ENCODE assay signal across 8 mouse cellular contexts in genomic region chr2:9620303-9621244, GRCm38 (mm10).
DNase-seq lines count a peak whose midpoint lies in the region; ATAC-seq and TF ChIP-seq lines count a peak whose summit lies in the region.

No protein-coding gene starts in this region.

- H3K36me3 ChIP-seq in liver, adult 2 months (ENCODE audit: control insufficient read depth, insufficient read depth, low read length), result no peaks in the 10 kb centered on the region
- H3K36me3 ChIP-seq in liver, embryonic 12.5 days, result no peaks in the 10 kb centered on the region
- H3K36me3 ChIP-seq in forebrain, postnatal 0 days (ENCODE audit: insufficient read depth), result no peaks in the 10 kb centered on the region
- H3K36me3 ChIP-seq in midbrain, embryonic 13.5 days, result no peaks in the 10 kb centered on the region

- intact Hi-C loops in heart, postnatal 36 days (cut with DNase I), result loop anchor here (2.0 kb wide), 1 partner anchor 74 kb away; no protein-coding TSS in a partner anchor

- no peak overlapping the region for H3K9ac ChIP-seq in liver, adult 2 months (ENCODE audit: low read depth, low read length)
- H3K9ac ChIP-seq in liver, embryonic 12.5 days, result no peak overlapping the region
- H3K9ac ChIP-seq in forebrain, postnatal 0 days, result no peak overlapping the region
- no peak overlapping the region for H3K9ac ChIP-seq in midbrain, embryonic 13.5 days (replicated peaks)

- DNase-seq in liver, adult 2 months (ENCODE audit: extremely low read depth, low read depth, low spot score), result peak; percentile 67
- DNase-seq in forebrain, postnatal 0 days, result peak; percentile 83
- peak; percentile 67 to 70 for DNase-seq in heart, postnatal 36 days
- DNase-seq in layer of hippocampus, postnatal 14 days (ENCODE audit: low spot score in 2 of 2), result peak; percentile 79 to 89
- peak; percentile 85 for DNase-seq in urinary bladder, postnatal 14 days (ENCODE audit: low spot score)
- no peak for DNase-seq in embryo, embryonic 10.5 days (ENCODE audit: low spot score)

- H3K9me3 ChIP-seq in liver, embryonic 12.5 days (replicated peaks), result no peaks in the 10 kb centered on the region
- H3K9me3 ChIP-seq in forebrain, postnatal 0 days (ENCODE audit: low read length), result no peaks in the 10 kb centered on the region
- no peaks in the 10 kb centered on the region for H3K9me3 ChIP-seq in midbrain, embryonic 13.5 days

- H3K4me1 ChIP-seq in liver, adult 2 months (ENCODE audit: control insufficient read depth, insufficient read depth, low read length), result no peaks in the 10 kb centered on the region
- no peaks in the 10 kb centered on the region for H3K4me1 ChIP-seq in liver, embryonic 12.5 days
- no peaks in the 10 kb centered on the region for H3K4me1 ChIP-seq in forebrain, postnatal 0 days (ENCODE audit: insufficient read depth)
- no peaks in the 10 kb centered on the region; the same call in 1 of the 2 replicates for H3K4me1 ChIP-seq in midbrain, embryonic 13.5 days (replicated peaks)

- H3K4me2 ChIP-seq in liver, embryonic 12.5 days, result no peak overlapping the region
- 0 out of 2 replicates have a peak overlapping the region, but pooled peaks have one; percentile 20 for H3K4me2 ChIP-seq in forebrain, postnatal 0 days (ENCODE audit: low read depth)
- no peak overlapping the region for H3K4me2 ChIP-seq in midbrain, embryonic 13.5 days (replicated peaks)

- H3K4me3 ChIP-seq in liver, adult 2 months (ENCODE audit: insufficient read depth, low read depth, low read length), result no peak overlapping the region
- H3K4me3 ChIP-seq in liver, embryonic 12.5 days, result no peak overlapping the region
- H3K4me3 ChIP-seq in forebrain, postnatal 0 days (ENCODE audit: low read depth, low read length), result no peak overlapping the region
- no peak overlapping the region for H3K4me3 ChIP-seq in midbrain, embryonic 13.5 days (replicated peaks)

- no peak for TF ChIP-seq CTCF in liver, adult 2 months (IDR thresholded peaks at IDR 0.05; ENCODE audit: low read depth, low read length)
- no peak for TF ChIP-seq CTCF in forebrain, postnatal 0 days (IDR thresholded peaks at IDR 0.05; ENCODE audit: low read depth)

- 61% methylated on average over 21 of the region's 21 CpGs for WGBS in liver, adult 2 months
- 72% methylated on average over 21 of the region's 21 CpGs for WGBS in liver, embryonic 12.5 days (ENCODE audit: insufficient replicate concordance)
- WGBS in forebrain, postnatal 0 days, result 31% methylated on average over 21 of the region's 21 CpGs
- WGBS in midbrain, embryonic 13.5 days, result 74% methylated on average over 21 of the region's 21 CpGs

- H3K27me3 ChIP-seq in liver, adult 2 months (ENCODE audit: control insufficient read depth, insufficient read depth, low read length), result no peaks in the 10 kb centered on the region
- H3K27me3 ChIP-seq in liver, embryonic 12.5 days (replicated peaks), result no peaks in the 10 kb centered on the region
- no peaks in the 10 kb centered on the region for H3K27me3 ChIP-seq in forebrain, postnatal 0 days (ENCODE audit: insufficient read depth, low read length)
- no peaks in the 10 kb centered on the region for H3K27me3 ChIP-seq in midbrain, embryonic 13.5 days

- TF ChIP-seq POLR2A in liver, adult 2 months (IDR thresholded peaks at IDR 0.05; ENCODE audit: extremely low read depth, insufficient read depth, low read length), result no peak

- H3K27ac ChIP-seq in liver, adult 2 months (replicated peaks; ENCODE audit: insufficient read depth, low read depth, low read length), result no peak overlapping the region
- no peak overlapping the region for H3K27ac ChIP-seq in liver, embryonic 12.5 days
- H3K27ac ChIP-seq in forebrain, postnatal 0 days (ENCODE audit: low read depth, low read length), result no peak overlapping the region
- H3K27ac ChIP-seq in midbrain, embryonic 13.5 days, result peak overlapping the region; percentile 35; the same call in 1 of the 2 replicates

- no peaks in the 10 kb centered on the region for H3K79me2 ChIP-seq in liver, adult 2 months (ENCODE audit: control insufficient read depth, insufficient read depth, low read length)

- no peak for ATAC-seq in liver, embryonic 12.5 days
- ATAC-seq in forebrain, postnatal 0 days, result peak; percentile 94
- peak; percentile 86 for ATAC-seq in midbrain, embryonic 13.5 days
